Mouse (Mus musculus) thymus, postnatal 25 days (tissue): ENCODE data around the gene Hivep3.

Source experiments
- DNase-seq: peaks from one replicate; pipeline ENCODE4 v3.0.0; 2022

Gene Hivep3

DNA sequence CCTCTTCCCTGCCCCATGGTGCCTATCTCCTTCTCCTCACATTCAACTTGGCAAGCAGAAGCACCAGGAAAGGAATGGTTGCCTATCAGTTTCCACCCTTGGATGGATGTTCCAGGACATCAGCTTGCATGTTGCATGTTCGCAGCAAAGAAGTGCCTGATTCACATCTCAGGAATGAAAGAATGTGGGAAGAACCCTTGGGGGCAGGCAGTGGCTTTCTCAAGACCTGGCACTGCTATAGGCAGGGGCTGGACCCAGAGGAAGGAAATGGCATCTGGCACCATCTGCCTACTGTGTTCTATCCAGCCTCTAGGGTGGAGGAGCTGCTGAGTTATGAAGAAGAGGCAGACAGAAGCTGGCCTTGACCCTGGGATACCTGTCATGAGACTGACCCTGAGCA, 296.4 kb downstream of the Hivep3 start:
- no peak for DNase-seq

DNA sequence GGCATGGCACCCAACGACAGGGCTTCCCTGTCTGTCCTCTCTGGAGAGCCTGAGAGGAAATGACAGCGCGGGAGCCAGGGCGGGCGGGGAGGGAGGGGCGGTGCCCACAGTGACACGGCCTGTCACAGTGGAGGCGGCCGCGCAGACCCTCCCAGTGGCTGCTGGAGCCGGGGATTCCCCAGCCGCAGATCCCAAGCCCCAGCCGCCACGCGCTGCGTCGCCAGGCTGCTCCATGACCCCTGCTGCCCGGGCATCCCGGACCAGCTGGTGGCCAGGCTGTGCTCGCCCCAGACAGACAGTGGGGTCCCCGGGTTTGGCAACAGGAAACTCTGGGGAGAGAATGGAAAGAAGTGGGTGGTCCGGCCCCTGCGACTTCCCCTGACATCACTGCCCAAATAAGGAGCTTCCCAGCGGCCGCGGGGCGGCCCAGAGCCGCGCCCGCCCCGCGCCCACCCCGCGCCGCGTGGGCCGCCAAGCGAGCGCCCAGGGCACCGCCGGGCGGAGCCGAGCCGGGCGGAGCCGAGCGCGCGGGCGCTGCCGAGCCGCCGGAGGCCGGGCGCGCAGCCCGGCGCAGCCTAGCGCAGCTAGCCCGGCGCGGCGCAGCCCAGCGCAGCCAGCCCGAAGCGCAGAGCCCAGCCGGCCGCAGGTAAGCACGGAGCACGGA, 298.9 kb downstream of the Hivep3 start:
- DNase-seq, result peak; percentile 81

DNA sequence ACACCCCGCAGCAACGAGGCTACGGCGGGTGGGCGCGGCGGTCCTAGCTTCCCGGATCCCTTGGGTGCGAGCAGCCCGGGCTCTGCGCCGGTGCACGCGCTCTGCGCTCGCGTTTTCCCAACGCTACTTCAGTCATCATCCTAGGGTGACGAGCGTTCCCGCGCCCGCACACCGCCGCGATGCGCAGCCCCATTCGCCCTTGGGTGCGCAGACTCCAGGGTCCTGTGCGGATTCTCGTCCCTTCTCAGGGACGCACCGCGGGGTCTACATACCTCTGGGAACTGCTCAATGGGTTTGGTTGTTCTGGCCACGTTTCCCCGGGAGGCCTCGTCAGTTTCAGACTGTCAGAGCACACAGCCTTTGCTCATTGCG, 299.4 kb downstream of the Hivep3 start:
- DNase-seq, result no peak

DNA sequence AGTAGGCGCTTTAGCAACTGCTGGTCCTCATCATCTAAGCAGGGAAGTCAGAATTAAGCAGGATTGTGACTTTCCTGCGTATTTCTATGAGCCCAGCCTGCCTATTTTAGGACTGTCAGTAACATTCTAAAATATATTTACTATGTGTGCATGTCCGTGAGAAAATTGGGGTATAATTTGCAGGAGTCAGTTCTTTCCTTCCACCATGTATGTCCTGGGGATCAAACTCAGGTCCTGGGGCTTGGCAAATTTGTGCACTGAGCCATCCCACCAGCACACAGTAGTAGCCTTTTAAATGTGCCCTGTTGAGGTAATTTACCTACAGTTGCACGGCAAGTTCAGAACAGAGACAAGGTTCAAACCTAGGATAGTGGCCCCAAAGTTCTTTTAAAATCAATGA, 302.7 kb downstream of the Hivep3 start:
- DNase-seq, result no peak

DNA sequence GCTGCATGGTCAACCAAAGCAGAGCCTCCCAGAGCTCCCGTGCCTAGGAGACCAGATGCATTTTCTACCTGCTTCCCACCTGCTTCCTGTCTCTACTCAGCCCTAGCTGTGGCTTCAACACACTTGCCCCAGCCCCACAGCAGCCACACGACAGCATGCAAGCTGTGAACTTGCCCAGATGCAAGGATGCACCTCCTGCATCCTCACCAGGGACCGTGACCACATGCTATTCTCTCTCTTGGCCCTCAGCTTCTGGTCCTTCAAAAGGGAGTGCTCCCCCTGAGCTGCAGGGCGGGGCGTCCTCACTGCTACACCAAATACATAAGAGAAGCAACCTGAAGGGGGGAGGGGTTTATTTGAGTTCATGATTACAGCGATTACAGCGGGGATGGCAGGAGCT, 303.4 kb downstream of the Hivep3 start:
- peak; percentile 48 for DNase-seq

DNA sequence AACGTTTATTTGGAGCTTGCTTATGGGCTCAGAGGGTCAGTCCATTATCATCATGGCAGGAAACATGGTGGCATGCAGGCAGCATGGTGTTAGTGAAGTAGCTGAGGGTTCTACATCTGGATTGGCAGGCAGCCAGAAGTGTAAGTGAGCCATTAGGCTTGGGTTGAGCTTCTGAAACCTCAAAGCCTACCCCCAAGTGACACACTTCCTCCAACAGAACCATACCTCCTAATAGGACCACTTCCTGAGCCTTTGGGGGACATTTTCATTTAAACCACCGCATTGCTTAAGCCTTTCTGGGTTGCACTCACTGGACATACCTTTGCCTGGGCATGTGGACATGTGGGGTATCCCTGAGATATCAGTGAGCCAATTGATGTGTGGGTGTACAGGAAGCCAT, 307.9 kb downstream of the Hivep3 start:
- no peak for DNase-seq

DNA sequence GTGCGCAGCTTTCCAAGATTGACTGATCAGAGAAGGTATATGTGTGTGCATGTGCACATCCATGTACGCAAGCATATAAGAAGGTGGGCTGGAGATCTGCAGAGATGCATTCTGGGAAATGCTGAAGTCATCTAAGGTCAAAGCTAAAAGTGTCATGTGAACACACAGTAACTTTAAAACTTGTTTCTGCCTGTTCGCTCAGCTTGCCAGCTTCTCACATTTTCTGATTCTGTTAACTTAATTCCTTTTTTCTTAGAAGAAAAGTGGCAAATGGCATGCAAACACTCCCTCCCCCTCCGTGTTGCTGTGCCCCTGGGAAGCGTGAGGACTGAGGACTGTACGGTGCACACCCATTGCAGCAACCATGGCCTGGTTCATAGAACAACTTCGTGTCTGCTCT, 308.9 kb downstream of the Hivep3 start:
- DNase-seq, result no peak

DNA sequence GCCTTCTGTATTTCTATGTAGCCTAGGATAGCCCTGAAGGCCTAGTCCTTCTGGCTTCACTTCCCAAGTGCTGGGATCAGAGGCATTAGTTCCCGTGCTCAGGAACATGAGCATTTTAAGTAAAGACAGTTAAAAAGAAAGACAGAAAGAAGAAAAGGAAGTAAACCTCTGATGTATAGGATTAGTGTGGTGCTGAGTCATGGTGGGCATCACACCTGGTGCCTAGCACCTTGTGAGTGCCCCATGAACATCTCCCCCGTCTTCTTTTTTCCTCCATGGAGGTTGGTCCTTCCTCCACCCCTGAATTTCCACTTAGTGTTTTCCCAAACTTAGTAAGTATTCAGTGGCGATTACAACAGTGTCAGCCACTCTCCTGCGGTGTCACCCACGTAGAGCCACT, 311.0 kb downstream of the Hivep3 start:
- DNase-seq, result peak; percentile 48

DNA sequence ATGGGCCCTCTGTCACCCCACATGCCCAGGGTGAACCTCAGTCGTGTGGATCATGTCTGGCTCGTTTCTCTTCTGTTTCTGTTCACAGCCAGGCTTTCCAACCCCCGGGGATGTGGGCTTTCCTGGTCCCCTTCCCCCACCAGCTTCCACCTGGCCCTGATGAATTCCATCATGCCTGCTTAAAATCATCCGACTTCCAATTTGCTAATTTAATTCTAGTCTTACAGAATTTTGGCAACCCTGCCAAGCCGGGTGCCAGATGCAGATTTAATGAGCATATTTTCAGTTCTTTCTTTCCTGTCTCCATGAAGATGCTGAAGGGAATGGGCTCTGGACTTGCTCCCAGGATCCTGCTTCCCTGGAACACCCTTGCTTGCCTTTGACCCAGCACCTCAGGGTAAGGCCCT, 311.6 kb downstream of the Hivep3 start:
- DNase-seq, result no peak

DNA sequence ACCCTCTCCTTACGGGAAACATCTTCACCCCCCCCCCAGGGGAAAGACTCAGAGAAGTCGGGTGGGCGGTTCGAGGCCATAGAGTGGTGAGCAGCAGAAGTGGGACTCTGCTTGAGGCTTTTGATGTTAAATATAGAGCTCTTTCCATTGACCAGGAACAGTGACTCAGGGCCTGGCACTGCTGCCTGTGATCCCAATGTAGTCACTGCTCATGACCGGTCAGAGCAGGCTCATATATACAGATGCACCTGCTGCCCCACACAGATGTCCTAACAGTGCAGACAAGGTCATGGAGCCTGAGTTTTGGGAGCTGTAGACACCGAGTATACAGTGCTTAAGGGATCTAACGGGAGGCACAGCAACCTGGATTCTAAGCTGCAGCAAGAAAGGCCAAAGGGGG, 312.3 kb downstream of the Hivep3 start:
- DNase-seq, result no peak

DNA sequence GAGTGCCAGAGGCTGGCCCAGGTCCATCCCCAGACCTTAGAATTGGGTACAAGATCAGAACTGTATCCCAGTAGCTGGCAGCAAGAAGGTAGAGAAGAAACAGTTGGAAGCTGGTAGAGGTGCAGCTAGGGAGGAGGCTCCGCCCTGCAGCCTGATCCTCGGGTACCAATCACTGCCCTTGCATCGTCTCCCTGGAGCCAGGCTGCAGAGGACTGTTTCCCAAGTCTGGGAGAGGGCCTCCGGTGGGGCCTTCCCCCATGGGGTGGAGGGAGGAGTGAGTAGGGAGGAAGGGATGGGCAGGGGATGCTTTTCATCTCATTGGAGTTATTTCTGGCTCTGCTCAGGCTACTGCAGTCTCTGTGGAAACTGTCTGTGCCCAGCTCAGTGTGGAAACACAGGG, 313.5 kb downstream of the Hivep3 start:
- DNase-seq, result no peak

DNA sequence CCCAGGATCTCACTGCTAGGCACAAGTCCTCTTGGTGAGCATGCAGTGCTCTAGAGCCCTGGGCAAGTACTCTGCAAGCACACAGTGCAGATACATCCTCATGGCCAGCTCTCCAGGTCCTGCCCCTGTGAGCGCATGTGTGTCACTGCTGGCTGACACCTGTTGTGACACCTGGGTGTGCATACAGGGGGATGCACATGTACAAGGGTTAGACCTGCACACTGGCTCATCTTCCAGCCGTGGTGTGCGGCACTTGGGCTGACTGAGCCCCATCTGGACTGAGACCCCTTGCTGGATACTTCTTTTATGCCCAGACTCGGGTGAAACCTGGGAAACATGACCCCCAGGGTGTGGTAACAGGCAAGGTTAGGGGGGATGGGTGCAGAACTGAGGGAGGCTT, 314.7 kb downstream of the Hivep3 start:
- no peak for DNase-seq

DNA sequence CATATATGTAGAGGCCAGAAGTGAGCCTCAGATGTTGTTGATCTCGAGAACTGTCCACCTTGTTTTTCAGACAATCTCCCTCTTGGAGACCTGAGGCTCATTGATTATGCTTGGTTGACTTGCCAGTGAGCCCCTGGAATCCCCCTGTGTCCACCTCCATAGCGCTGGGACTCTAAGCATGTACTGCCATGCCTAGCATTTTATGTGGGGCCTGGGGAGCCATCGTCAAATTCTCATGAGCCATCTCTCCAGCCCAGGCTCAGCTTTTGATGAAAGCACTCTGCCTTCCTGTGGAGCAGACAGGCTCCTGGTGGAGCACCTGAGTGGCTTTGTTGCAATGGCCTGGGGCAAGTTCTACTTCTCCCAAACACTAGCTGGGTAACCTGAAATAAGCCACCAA, 316.3 kb downstream of the Hivep3 start:
- no peak for DNase-seq

DNA sequence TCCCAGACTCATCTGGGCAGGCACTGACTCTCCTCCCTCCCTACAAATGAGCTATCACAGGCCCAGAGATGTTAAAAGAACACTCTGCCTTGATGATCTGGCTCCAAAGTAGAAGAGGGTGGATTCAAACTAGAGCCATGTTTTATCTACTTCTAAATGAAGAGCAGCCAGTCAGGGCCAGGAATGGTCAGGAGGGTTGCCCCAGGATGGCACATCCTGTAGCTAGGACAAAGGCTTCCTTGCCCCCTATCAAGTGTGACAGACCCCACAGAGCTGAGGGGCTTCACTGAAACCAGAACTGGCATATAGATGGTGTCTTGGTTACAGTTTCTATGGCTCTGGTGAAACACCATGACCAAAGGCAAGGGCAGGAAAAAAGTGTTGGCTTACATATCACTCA, 318.9 kb downstream of the Hivep3 start:
- no peak for DNase-seq

DNA sequence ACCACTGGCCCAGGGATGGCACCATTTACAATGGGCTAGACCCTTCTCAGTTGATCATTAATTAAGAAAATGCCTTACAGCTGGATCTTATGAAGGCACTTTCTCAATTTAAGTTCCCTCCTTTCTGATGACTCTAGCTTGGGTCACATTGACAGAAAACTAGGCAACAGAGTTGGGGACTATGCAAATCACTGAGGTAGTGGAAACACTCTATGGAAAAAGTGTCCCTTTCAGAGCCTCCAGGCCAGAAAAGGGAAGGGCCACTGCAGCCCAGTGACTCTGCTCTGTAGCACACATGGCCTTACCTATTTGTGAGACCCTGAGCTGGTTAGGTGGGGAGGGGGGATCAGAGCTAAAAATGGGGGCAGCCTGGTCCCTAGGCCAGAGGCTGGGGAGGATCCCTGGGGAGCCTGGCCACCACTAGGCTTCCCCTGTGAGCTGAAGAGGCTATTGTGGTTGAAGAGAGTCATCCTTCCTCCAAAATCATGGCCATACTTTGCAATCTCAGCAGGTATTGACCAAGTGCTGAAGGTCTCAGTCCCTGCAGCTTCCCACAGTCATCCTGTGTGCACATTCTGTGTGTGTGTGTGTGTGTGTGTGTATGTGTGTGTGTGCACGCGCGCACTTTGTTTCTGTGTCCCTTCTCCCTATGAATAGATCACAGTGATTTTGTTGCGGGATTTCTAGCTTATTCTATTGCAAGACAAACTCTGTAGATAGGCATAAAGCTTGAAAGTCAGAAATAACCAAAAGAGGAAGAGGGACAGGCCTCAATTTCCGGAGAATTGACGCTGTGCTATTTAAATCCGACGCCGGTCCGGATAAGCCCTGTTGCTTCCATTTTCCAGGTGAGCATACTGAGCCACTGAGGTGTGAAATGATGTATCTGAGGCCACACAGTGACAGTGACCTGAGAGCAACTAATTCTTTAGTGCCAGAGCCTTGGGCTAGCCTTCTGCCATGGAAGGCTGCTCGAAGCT, 319.7 kb downstream of the Hivep3 start:
- no peak for DNase-seq

DNA sequence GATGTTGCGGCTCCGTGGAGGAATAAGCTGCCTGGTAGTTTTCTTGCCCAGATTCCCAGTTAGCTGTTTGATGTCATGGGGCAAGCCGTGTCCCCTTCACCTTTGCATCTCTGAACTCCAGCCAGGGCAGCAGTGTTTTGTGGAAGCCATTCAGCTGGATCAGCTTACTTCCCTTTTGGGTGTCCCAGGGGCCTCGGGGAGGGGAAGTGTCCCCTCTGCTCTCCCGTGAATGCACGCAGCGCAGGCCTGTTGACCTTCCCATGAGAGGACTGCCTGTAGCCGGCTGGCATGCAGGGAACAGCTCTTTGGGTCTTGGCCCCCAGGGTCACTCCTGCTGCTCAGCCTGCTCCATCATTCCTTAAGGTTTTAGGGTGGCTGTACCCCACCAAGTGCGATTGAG, 320.6 kb downstream of the Hivep3 start:
- no peak for DNase-seq

DNA sequence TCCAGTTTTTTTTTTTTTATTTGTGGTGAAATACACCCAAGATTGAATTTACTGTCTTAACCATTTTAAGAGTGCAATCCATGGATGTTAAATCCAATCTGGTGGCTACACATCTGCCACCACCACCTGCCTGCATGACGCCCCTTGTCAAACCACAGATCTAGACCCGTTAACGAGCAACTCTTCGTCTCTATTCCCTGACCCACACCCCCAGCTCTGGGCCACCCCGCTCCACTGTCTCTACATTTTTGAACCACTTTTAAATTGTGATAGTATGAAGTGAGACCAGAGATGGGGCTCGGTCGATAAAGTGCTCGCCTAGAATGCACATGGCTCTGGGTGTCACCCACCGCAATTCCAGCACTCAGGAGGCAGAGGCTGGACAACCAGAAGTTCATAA, 322.9 kb downstream of the Hivep3 start:
- DNase-seq, result peak; percentile 52

DNA sequence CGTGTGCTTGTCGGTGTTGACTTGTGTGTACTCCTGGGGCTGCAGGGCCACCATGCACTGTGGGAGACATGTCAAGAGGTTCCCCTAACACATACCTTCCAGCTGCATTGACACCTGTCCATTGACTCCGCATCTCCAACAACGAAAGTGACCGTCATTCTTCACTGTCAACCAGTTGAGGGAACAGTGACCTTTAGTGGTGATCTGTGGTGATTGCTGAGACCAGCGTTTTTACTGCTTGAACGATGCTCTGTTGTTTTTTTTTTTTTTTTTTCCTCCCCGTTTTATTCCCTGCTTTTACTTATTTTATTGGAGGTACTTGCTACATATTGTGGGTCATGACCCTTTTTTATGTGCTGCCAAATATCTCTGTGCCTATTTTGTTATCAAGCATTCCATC, 323.9 kb downstream of the Hivep3 start:
- DNase-seq, result no peak

DNA sequence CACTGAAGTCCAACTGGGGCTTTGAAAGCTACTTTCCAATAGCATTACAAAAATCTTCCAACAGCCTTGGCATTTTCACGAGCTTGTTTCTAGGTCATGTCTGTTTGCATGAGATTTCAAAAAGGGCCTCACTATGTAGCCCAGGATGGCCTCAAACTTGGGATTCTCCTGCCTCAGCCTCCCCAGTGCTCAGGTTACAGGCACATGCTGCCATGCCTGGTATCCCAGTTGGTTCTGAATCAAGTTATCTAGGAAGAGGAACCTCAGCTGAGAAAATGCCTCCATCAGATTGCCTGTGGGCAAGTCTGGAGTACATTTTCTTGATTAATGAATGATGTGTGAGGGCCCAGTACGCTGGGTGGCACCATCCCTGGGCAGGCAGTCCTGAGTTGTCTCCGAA, 324.6 kb downstream of the Hivep3 start:
- DNase-seq, result no peak

DNA sequence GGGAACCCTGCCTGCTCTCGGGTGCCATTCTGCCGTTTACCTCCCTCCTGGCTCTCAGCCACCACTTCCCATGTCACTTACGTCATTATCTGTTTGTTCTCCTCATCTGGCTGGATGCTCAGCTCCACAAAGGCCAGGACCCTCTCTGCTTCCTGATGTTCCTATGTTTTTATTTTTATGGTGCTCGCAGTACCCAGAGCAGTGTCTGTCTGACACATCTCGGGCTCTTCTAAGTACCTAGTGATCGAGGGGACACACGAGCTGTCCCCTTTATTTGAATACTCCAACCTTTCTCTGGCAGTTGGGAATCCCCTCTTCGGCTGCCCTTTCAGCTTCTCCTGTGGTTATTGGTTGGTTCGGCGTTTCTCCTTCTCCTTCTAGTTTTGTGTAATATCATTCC, 325.2 kb downstream of the Hivep3 start:
- DNase-seq, result no peak

DNA sequence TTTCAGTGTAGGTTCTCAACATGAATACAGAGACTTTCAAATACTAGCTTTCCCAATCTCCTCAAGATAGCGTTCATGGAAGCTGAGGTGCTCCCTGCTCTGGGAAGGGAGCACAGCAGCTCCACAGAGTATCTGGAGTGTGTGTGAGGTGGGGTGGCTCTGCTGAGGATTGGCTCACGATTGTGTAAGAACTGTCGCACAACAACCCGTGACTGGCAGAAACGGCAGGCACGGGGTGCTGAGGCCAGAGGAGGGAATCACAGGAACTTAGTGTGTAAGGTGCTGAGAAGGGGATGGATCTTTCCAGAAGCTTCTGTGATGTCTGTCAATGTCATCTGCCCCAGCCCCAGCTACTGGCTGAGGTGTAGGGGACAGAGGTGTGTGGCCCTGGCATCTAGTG, 328.1 kb downstream of the Hivep3 start:
- no peak for DNase-seq

DNA sequence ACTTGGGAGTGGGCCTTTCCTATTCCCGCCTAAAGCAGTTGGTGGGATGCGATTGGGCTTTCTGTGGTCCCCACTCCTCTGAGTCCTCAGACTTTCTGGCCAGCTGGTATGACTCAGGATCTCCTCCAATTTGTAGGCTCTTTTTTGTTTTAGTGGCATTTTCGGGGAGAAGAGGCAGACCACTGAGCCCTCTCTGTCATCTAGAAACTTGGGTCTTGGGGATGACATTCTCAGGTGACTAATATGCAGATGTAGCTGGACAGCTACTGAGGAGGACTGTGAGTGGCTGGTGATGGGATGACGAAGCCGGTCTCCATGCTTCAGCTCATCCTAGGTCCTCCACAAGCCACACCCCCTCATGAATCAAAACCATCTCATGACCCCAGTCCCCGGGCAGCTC, 328.6 kb downstream of the Hivep3 start:
- DNase-seq, result no peak

DNA sequence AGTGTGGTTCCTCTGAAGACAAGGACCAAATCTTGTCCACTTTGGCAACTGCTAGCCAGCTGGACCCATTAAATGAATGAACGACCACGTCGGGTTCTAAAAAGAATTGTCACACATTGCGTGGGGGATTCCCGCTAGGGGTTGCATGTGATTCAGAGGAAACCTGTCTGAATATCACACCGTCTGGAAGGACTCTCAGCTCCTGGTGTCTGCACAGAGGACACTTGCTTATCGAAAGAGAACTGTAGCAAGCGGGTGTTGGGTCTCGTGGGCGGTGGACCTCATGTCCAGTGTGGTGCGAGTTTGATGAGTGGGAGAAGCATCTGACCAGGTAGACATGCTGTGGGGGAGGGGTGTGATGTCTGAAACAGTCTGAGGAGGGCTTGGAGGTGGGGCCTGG, 329.2 kb downstream of the Hivep3 start:
- no peak for DNase-seq

DNA sequence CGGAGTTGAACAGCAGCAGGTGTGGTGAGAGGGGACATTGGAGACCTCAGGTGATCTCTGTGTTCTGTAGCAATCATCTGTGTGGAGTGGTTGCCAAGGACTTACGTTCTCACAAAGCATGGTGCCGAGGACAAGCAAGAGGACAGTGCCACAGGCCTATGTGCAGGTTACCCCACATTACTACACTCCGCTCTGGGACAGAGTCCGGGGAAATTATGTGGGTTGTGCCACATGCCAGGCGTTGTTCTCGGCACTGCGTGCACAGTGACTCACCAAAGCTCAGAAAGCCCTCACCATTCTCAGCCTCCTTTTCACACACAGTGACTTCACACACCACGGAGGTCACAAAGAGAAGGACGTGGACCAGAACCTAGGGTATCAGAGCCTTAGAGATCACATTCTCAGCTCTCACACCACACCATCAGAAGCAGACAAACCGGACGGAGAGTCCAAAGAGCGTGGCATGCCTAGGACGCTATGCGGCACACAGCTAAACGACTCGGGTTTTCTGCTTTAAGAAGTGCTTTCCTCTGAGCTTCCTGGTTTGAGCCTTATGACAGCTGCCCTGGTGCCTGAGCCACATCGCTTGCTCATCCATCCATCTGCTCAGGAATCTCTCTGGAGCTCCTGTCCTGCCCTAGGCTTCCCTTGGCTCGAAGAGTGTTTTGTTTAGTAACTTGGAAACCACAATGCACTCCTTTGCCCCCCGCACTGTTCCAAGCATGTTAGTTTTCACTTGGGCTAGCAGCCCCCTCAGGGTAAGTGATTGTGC, 330.0 kb downstream of the Hivep3 start:
- DNase-seq, result no peak
